Mouse (Mus musculus): ENCODE data around the gene Adam15. TPM values are rescaled to one million over a fixed set of nuclear protein-coding genes. Genes with fewer than 3 reads are reported as not detected.
A peak's percentile ranks its signal among the peaks of the same experiment; 100 is the strongest.

The Adam15 gene
- total RNA-seq, 1 experiment, result 56.3 TPM

- Histone ChIP-seq H3K4me1 (ENCODE audit: control insufficient read depth in 2 of 2, insufficient read depth in 2 of 2, low read length in 2 of 2, poor library complexity in 1 of 2) (peaks cover 0 to 30% of the 10 kb centered on the region in 2 experiments; a peak in 3 of 4 replicates), H3K27ac (ENCODE audit: insufficient read depth, low read depth, low read length, poor library complexity, severe bottlenecking) (peak overlapping the region; percentile 24; the same call in 1 of the 2 replicates), H3K9me3 (ENCODE audit: control insufficient read depth, insufficient read depth, low read depth, low read length) (no peaks in the 10 kb centered on the region), H3K4me3 (ENCODE audit: insufficient read depth in 1 of 2, low read depth in 1 of 2, low read length in 2 of 2, poor library complexity in 1 of 2, severe bottlenecking in 1 of 2) (peak overlapping the region; percentile 71 to 75), H3K9ac (ENCODE audit: insufficient read depth, low read depth, low read length, poor library complexity, severe bottlenecking) (peak overlapping the region; percentile 71), H3K36me3 (ENCODE audit: control insufficient read depth, insufficient read depth, low read length, poor library complexity, severe bottlenecking) (no peaks in the 10 kb centered on the region; the same call in 1 of the 2 replicates)
- TF ChIP-seq MAFK (IDR thresholded peaks at IDR 0.05; ENCODE audit: insufficient read depth, low read depth, low read length) (no peak), CHD2 (IDR thresholded peaks at IDR 0.05; ENCODE audit: low read depth, low read length) (no peak), ZNF384 (IDR thresholded peaks at IDR 0.05; ENCODE audit: low read depth, low read length) (no peak), ZC3H11A (IDR thresholded peaks at IDR 0.05; ENCODE audit: borderline replicate concordance, low read depth, low read length) (no peak), HCFC1 (IDR thresholded peaks at IDR 0.05; ENCODE audit: borderline replicate concordance, insufficient read depth, low read length) (no peak)
- in situ Hi-C loops (cut with MboI; ENCODE audit: low sequenced_read_pairs in 2 of 2, unreplicated experiment in 2 of 2), result no loop called here
- DNase-seq (ENCODE audit: low read depth, low spot score), result no peak
These were observed 42.1 kb upstream of the Adam15 start for GRCm38 (mm10) chr3:89391663-89392511.

- Histone ChIP-seq H3K36me3 (ENCODE audit: control insufficient read depth, insufficient read depth, low read length, poor library complexity, severe bottlenecking) (no peaks in the 10 kb centered on the region; the same call in 1 of the 2 replicates), H3K4me3 (ENCODE audit: insufficient read depth in 1 of 2, low read depth in 1 of 2, low read length in 2 of 2, poor library complexity in 1 of 2, severe bottlenecking in 1 of 2) (peak overlapping the region; percentile 71 to 75), H3K4me1 (ENCODE audit: control insufficient read depth in 2 of 2, insufficient read depth in 2 of 2, low read length in 2 of 2, poor library complexity in 1 of 2) (peaks cover 0 to 38% of the 10 kb centered on the region in 2 experiments; a peak in 3 of 4 replicates), H3K9ac (ENCODE audit: insufficient read depth, low read depth, low read length, poor library complexity, severe bottlenecking) (peak overlapping the region; percentile 71), H3K27ac (ENCODE audit: insufficient read depth, low read depth, low read length, poor library complexity, severe bottlenecking) (no peak overlapping the region), H3K9me3 (ENCODE audit: control insufficient read depth, insufficient read depth, low read depth, low read length) (no peaks in the 10 kb centered on the region)
- TF ChIP-seq MAFK (IDR thresholded peaks at IDR 0.05; ENCODE audit: insufficient read depth, low read depth, low read length) (no peak), ZNF384 (IDR thresholded peaks at IDR 0.05; ENCODE audit: low read depth, low read length) (no peak), CHD2 (IDR thresholded peaks at IDR 0.05; ENCODE audit: low read depth, low read length) (no peak), ZC3H11A (IDR thresholded peaks at IDR 0.05; ENCODE audit: borderline replicate concordance, low read depth, low read length) (no peak), HCFC1 (IDR thresholded peaks at IDR 0.05; ENCODE audit: borderline replicate concordance, insufficient read depth, low read length) (no peak)
- DNase-seq (ENCODE audit: low read depth, low spot score), result no peak
- in situ Hi-C loops (cut with MboI; ENCODE audit: low sequenced_read_pairs in 2 of 2, unreplicated experiment in 2 of 2), result no loop called here
These were observed 41.2 kb upstream of the Adam15 start for GRCm38 (mm10) chr3:89390699-89391662.

GRCm38 (mm10) chr3:89390111-89390515 lies 40.3 kb upstream of the Adam15 start:
- no peak for DNase-seq (ENCODE audit: low read depth, low spot score)
- Histone ChIP-seq H3K9me3 (ENCODE audit: control insufficient read depth, insufficient read depth, low read depth, low read length) (no peaks in the 10 kb centered on the region), H3K4me1 (ENCODE audit: control insufficient read depth in 2 of 2, insufficient read depth in 2 of 2, low read length in 2 of 2, poor library complexity in 1 of 2) (peaks cover 0 to 42% of the 10 kb centered on the region in 2 experiments; a peak in 3 of 4 replicates), H3K4me3 (ENCODE audit: insufficient read depth in 1 of 2, low read depth in 1 of 2, low read length in 2 of 2, poor library complexity in 1 of 2, severe bottlenecking in 1 of 2) (no peak overlapping the region), H3K27ac (ENCODE audit: insufficient read depth, low read depth, low read length, poor library complexity, severe bottlenecking) (no peak overlapping the region), H3K9ac (ENCODE audit: insufficient read depth, low read depth, low read length, poor library complexity, severe bottlenecking) (no peak overlapping the region), H3K36me3 (ENCODE audit: control insufficient read depth, insufficient read depth, low read length, poor library complexity, severe bottlenecking) (no peaks in the 10 kb centered on the region; the same call in 1 of the 2 replicates)
- TF ChIP-seq ZNF384 (IDR thresholded peaks at IDR 0.05; ENCODE audit: low read depth, low read length) (no peak), HCFC1 (IDR thresholded peaks at IDR 0.05; ENCODE audit: borderline replicate concordance, insufficient read depth, low read length) (no peak), ZC3H11A (IDR thresholded peaks at IDR 0.05; ENCODE audit: borderline replicate concordance, low read depth, low read length) (no peak), MAFK (IDR thresholded peaks at IDR 0.05; ENCODE audit: insufficient read depth, low read depth, low read length) (no peak), CHD2 (IDR thresholded peaks at IDR 0.05; ENCODE audit: low read depth, low read length) (no peak)
- in situ Hi-C loops (cut with MboI; ENCODE audit: low sequenced_read_pairs in 2 of 2, unreplicated experiment in 2 of 2), result no loop called here

Measured in ES-E14 (cell line).